Mouse (Mus musculus) thymus, adult 2 months (tissue): Measurements from ENCODE around the gene Lrrc74b.

Experiments used
- CTCF ChIP-seq: fragments of 200-500 bp; IDR thresholded peaks from 2 replicates; pipeline ENCODE4 v1.5.1; 2012; ENCODE audit warnings: mild to moderate bottlenecking, control low read depth, low read length, moderate library complexity, borderline replicate concordance; ENCODE audit not compliant: control insufficient read depth, poor library complexity, insufficient read depth; ENCODE audit errors: extremely low read depth
- POLR2A ChIP-seq: fragments of 200-500 bp; IDR thresholded peaks from 2 replicates; pipeline ENCODE4 v1.6.1; 2012; ENCODE audit warnings: mild to moderate bottlenecking, low read length, control low read depth, moderate library complexity; ENCODE audit not compliant: control insufficient read depth, poor library complexity, insufficient read depth; ENCODE audit errors: extremely low read depth

DNA sequence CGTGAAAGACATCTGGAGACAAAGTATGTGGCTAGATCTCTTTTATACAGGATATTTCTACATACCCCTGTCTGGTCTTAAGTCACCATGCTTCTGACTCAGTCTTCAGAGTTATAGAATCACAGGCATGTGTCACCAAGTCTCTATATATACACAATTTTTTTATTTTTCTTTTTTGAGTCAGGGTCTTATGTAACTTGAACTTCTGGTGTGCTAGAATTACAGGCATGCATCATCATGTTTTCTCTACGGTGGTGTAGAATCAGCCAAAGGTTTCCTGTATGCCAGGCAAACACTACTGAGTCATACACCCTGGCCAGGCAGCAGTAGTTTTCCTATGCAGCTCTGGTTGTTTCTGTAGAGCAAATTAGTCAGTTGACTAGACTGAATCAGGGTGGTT lies 18.4 kb downstream of the Lrrc74b start:
- TF ChIP-seq CTCF (no peak), POLR2A (no peak)
